Mouse (Mus musculus) liver, embryonic 16.5 days (tissue): ENCODE measurements around the gene Kcnab3. TPM values are rescaled to one million over a fixed set of nuclear protein-coding genes. Genes with fewer than 3 reads are reported as not detected.

Experiments
- ATAC-seq: fragments of 200-750 bp; cut with Nextera tagmentation; 2 replicates; pipeline ENCODE4 v1.8.0; 2017; ENCODE audit warnings: low read depth, mild to moderate bottlenecking, moderate number of reproducible peaks, moderate library complexity
- H3K27ac ChIP-seq: fragments of 300-500 bp; sonication (generic); 2 replicates; pipeline ENCODE4 v1.5.1; 2014; ENCODE audit warnings: mild to moderate bottlenecking, low read length
- H3K27me3 ChIP-seq: fragments of 300-500 bp; sonication (generic); 2 replicates; pipeline ENCODE4 v1.6.1; 2014; ENCODE audit warnings: low read depth, low read length, mixed read lengths; ENCODE audit not compliant: control insufficient read depth, insufficient read depth
- H3K36me3 ChIP-seq: fragments of 300-500 bp; sonication (generic); 2 replicates; pipeline ENCODE4 v1.6.1; 2014; ENCODE audit warnings: mild to moderate bottlenecking; ENCODE audit not compliant: control insufficient read depth, insufficient read depth
- H3K4me1 ChIP-seq: fragments of 300-500 bp; sonication (generic); 2 replicates; pipeline ENCODE4 v1.6.1; 2014; ENCODE audit warnings: low read depth, low read length, mixed read lengths; ENCODE audit not compliant: control insufficient read depth
- H3K4me2 ChIP-seq: fragments of 300-500 bp; sonication (generic); 2 replicates; pipeline ENCODE4 v1.6.1; 2014; ENCODE audit warnings: low read depth, low read length, mixed read lengths
- H3K4me3 ChIP-seq: fragments of 300-500 bp; sonication (generic); 2 replicates; pipeline ENCODE4 v1.5.1; 2014; ENCODE audit warnings: low read depth, mild to moderate bottlenecking, low read length
- H3K9ac ChIP-seq: fragments of 300-500 bp; sonication (generic); 2 replicates; pipeline ENCODE4 v1.6.1; 2014; ENCODE audit warnings: low read depth, low read length
- H3K9me3 ChIP-seq: fragments of 300-500 bp; sonication (generic); replicated peaks from 2 replicates; pipeline ENCODE4 v1.6.1; 2016; ENCODE audit warnings: low read length; ENCODE audit not compliant: control insufficient read depth
- WGBS: fragments of 180-500 bp; shearing (Covaris S2); extraction: QIAGEN DNeasy Blood & Tissue Kit; methylation state at CpG from one replicate; pipeline ENCODE4 v1.1.7; 2014; ENCODE audit not compliant: insufficient replicate concordance; 5-methylcytosine and 5-hydroxymethylcytosine counted together
- polyA plus RNA-seq: library from polyadenylated mRNA; unstranded; fragments of >200 nt; fragmentation: Nextera tagmentation; extraction: Ambion mirVana; gene quantifications from 2 replicates; pipeline ENCODE4 v1.2.1, GENCODE M21; 2015

Gene Kcnab3
- polyA plus RNA-seq, 1 experiment from 2014 or later = 0.05 TPM

DNA sequence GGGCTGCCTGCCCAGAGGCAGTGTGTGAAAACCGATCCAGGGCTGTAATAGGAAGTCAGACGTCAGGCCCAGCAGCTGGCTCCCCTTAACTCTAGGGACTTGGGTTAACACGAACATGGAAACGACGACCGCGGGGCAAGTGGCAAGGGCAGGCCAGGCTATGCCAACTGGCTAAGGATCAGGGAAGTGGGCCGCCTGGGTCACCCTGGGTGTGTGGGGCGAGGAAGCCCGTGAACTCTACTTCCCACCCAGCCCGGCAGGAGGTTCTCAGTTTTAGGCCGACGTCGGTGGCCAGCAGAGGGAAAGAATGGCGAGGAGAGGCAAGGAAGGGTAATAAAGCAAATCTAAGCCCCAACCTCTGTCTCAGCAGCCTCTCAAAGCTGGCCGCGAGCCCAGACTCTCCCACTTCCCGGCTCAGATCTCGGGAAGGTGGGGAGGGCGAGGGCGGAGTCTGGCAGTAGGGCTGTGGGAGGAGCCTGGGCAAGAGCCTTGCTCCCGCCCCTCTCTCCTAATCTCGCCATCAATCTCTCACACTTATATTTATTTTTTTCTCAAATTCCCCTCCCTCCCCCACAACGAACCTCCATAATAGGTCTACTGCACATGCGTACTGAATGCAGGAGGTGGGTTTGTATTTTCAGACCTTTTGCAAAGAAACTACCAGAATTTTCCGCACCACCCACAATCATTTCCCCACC lies 40.2 kb downstream of the Kcnab3 start:
- no peaks in the 10 kb centered on the region for H3K36me3 ChIP-seq
- peaks cover 45% of the 10 kb centered on the region for H3K27me3 ChIP-seq
- under 1% methylated on average over 26 of the region's 26 CpGs for WGBS
- peak overlapping the region; percentile 73 for H3K4me3 ChIP-seq
- ATAC-seq = peak; percentile 67
- no peaks in the 10 kb centered on the region for H3K9me3 ChIP-seq
- H3K4me2 ChIP-seq = peak overlapping the region; percentile 89
- peak overlapping the region; percentile 53 for H3K9ac ChIP-seq
- H3K27ac ChIP-seq = peak overlapping the region; percentile 58
- peaks cover 38% of the 10 kb centered on the region for H3K4me1 ChIP-seq

DNA sequence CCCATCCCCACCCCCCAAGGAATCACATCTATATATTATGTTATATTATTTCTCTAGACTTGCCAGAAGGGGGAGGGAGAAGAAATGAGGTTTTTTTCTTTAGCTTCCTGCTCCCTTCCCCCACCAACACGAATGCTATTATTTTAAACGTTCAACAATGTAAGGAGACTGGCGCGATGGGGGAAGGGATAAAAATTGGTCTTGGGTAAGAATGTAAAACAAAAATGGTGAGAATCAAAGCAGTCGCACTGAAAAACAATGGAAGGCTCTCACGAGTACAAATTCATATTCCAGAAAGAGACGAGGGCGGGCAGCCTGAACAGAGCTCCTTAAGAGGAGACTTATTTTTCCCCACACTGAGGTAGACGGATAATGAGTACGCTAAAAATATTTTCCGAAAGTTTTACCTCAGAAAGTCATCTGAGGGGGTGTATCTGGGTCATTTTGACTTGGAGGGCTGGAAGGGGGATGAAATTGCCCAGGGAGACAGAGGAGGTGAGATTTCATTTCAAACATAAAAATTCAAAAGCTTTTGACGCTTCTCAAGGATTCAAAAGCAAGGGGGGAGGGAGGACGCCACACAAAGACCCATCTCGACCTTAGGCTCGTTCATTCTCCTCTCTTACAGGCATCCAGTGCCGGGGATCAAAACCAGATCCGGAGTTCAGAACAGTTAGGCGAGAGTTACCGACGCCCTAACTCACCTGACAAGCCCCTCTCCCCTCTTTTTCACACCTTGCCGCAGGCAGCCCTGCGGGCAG lies 41.0 kb downstream of the Kcnab3 start:
- WGBS = 1% methylated on average over 22 of the region's 22 CpGs
- peak overlapping the region; percentile 73 for H3K4me3 ChIP-seq
- H3K36me3 ChIP-seq = no peaks in the 10 kb centered on the region
- H3K4me1 ChIP-seq = peaks cover 45% of the 10 kb centered on the region
- H3K9me3 ChIP-seq = no peaks in the 10 kb centered on the region
- H3K27ac ChIP-seq = peak overlapping the region; percentile 76
- H3K27me3 ChIP-seq = peaks cover 50% of the 10 kb centered on the region
- H3K9ac ChIP-seq = peak overlapping the region; percentile 38
- H3K4me2 ChIP-seq = peak overlapping the region; percentile 89
- ATAC-seq = no peak

DNA sequence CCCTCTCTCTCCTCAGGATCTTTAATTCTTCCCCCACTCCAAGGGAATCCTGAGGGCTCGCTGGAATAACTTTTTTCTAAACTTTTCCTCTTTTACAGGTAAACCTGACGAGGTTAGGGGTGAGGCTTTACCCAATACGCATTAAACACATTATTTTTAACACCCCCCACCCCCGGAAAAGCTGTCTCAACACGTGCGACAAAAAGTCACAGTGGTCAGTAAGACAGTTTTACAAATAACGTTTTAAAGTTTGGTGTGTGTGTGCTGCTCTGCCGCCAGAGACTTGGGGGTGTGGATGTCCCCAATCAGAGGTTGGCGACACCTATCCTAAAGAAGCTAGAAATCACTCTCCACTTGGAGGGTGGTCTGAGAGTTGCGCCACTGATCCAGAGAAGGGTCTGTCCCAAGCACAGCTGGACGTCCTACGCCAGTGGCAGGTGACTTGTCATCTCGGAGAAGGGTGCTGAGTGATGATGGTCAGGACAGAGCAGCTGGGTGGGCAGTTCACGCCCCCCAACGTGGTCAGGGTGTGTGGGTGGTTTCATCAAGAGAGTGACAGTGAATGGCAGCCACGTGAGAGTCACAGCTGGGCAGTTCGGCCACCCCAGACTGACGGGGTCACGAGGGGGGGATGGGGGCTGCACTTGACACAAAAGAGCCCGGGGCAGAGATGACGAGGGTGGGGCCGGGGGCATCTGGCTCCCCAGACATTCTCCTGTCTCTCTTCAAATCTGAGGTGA lies 41.7 kb downstream of the Kcnab3 start:
- H3K9me3 ChIP-seq = no peaks in the 10 kb centered on the region
- no peaks in the 10 kb centered on the region for H3K36me3 ChIP-seq
- peak overlapping the region; percentile 89 for H3K4me2 ChIP-seq
- H3K9ac ChIP-seq = peak overlapping the region; percentile 78
- peaks cover 53% of the 10 kb centered on the region for H3K4me1 ChIP-seq
- H3K27me3 ChIP-seq = peaks cover 50% of the 10 kb centered on the region
- WGBS = 2% methylated on average over 22 of the region's 22 CpGs
- H3K27ac ChIP-seq = peak overlapping the region; percentile 76
- peak; percentile 15; the same call in 1 of the 2 replicates for ATAC-seq
- peak overlapping the region; percentile 73 for H3K4me3 ChIP-seq

DNA sequence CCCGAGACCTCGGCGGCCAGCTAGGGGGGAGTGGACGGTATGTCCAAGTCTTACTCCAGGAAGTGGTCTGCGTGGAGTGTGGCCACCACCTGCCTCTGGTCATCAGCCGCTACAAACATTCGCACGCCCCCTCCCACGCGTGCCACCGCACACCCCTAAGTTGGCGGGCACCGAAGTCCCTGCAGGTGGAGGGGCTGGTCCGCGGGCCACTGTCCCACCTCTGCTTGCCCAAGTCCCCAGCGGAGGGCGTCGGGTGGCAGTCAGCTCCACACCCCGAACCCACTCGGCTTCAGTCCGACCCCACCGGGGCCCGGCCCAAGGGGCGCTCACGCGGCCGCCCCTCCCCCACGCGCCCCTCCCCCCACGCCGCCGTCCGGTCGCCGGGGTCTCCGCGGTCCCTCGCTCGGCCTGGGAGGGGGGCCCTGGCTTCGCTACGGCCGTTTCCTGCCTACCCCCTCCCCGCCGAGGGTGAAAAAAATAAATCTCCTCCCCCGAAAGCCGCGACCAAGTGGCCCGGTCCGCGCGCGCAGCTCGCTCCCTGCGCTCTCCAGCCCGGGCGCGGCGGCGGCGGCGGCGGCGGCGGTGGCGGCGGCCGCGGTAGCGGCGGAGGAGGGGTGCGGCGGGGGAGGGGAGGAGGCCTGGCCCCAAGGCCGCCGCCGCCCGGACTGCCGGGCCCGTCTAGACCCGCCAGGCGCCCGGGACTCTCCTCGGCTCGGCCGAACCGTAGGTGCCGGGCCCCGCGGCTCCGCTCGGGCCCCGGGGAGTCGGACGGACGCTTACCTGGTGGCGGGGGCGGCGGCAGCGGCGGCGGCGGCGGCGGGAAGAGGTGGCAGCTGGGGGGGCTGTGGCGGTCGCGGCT lies 42.5 kb downstream of the Kcnab3 start:
- Histone ChIP-seq H3K27ac (peak overlapping the region; percentile 76), H3K4me2 (peak overlapping the region; percentile 89), H3K9ac (peak overlapping the region; percentile 78), H3K36me3 (no peaks in the 10 kb centered on the region), H3K27me3 (peaks cover 50% of the 10 kb centered on the region), H3K9me3 (no peaks in the 10 kb centered on the region), H3K4me3 (peak overlapping the region; percentile 73), H3K4me1 (peaks cover 61% of the 10 kb centered on the region)
- ATAC-seq = peak; percentile 7; the same call in 1 of the 2 replicates
- WGBS = under 1% methylated on average over 59 of the region's 106 CpGs

GRCm38 (mm10) chr11:69369215-69369989 lies 43.3 kb downstream of the Kcnab3 start, which contains the start of gene Chd3:
Gene Chd3, minus strand, starts transcription at chr11:69369406.
- WGBS = 2% methylated on average over 23 of the region's 34 CpGs
- no peak for ATAC-seq
- Histone ChIP-seq H3K4me1 (peaks cover 69% of the 10 kb centered on the region), H3K4me3 (peak within 1 kb of the TSS; percentile 73), H3K27me3 (peaks cover 50% of the 10 kb centered on the region), H3K9me3 (no peaks in the 10 kb centered on the region), H3K9ac (peak within 1 kb of the TSS; percentile 78), H3K27ac (peak within 1 kb of the TSS; percentile 76), H3K36me3 (no peaks in the 10 kb centered on the region), H3K4me2 (peak within 1 kb of the TSS; percentile 89)

GRCm38 (mm10) chr11:69369990-69370816 lies 44.1 kb downstream of the Kcnab3 start:
- ATAC-seq = no peak
- Histone ChIP-seq H3K27ac (peak overlapping the region; percentile 45; the same call in 1 of the 2 replicates), H3K36me3 (no peaks in the 10 kb centered on the region), H3K4me2 (peak overlapping the region; percentile 89; the same call in 1 of the 2 replicates), H3K9ac (no peak overlapping the region), H3K27me3 (peaks cover 50% of the 10 kb centered on the region), H3K4me3 (peak overlapping the region; percentile 73), H3K9me3 (no peaks in the 10 kb centered on the region), H3K4me1 (peaks cover 69% of the 10 kb centered on the region)
- WGBS = 36% methylated on average over 2 of the region's 2 CpGs

GRCm38 (mm10) chr11:69370817-69371215 lies 44.8 kb downstream of the Kcnab3 start:
- Histone ChIP-seq H3K36me3 (no peaks in the 10 kb centered on the region), H3K27me3 (peaks cover 49% of the 10 kb centered on the region), H3K9ac (no peak overlapping the region), H3K4me3 (no peak overlapping the region), H3K27ac (peak overlapping the region; percentile 45; the same call in 1 of the 2 replicates), H3K4me2 (no peak overlapping the region), H3K9me3 (no peaks in the 10 kb centered on the region), H3K4me1 (peaks cover 63% of the 10 kb centered on the region)
- ATAC-seq = no peak
- WGBS = 35% methylated on average over 9 of the region's 9 CpGs
